Mouse (Mus musculus) liver, embryonic 14.5 days (tissue): ENCODE measurements around the gene Raly. TPM values are rescaled to one million over a fixed set of nuclear protein-coding genes. Genes with fewer than 3 reads are reported as not detected.

Experiments
- ATAC-seq: fragments of 200-750 bp; cut with Nextera tagmentation; 2 replicates; pipeline ENCODE4 v1.8.0; 2017; ENCODE audit warnings: moderate number of reproducible peaks, mild to moderate bottlenecking, moderate library complexity; ENCODE audit not compliant: insufficient read depth
- DNase-seq, 3 experiments: peaks; one replicate each; pipeline ENCODE4 v3.0.0-alpha.2; 2012 to 2013; ENCODE audit warnings: low read depth in 3 of 3, low spot score in 3 of 3
- H3K27ac ChIP-seq: fragments of 300-500 bp; sonication (generic); 2 replicates; pipeline ENCODE4 v1.5.1; 2014; ENCODE audit warnings: moderate library complexity, mild to moderate bottlenecking, control low read depth, inconsistent platforms
- H3K27me3 ChIP-seq: fragments of 300-500 bp; sonication (generic); 2 replicates; pipeline ENCODE4 v1.6.1; 2014; ENCODE audit warnings: mild to moderate bottlenecking, low read length, moderate library complexity; ENCODE audit not compliant: control insufficient read depth, insufficient read depth
- H3K36me3 ChIP-seq: fragments of 300-500 bp; sonication (generic); replicated peaks from 2 replicates; pipeline ENCODE4 v1.6.1; 2014; ENCODE audit warnings: low read depth; ENCODE audit not compliant: control insufficient read depth, insufficient read depth
- H3K4me1 ChIP-seq, 2 experiments: fragments of 200-500 bp in 1 of 2; fragments of 300-500 bp in 1 of 2; sonication (generic) in 1 of 2; replicated peaks; 2 replicates each; pipeline ENCODE4 v1.6.1; 2012 to 2014; ENCODE audit warnings: antibody characterized with exemption in 1 of 2, inconsistent platforms in 1 of 2, low read length in 1 of 2; ENCODE audit not compliant: control insufficient read depth in 2 of 2, insufficient read depth in 2 of 2
- H3K4me2 ChIP-seq: fragments of 300-500 bp; sonication (generic); 2 replicates; pipeline ENCODE4 v1.6.1; 2014; ENCODE audit warnings: low read depth, mild to moderate bottlenecking, control low read depth, moderate library complexity
- H3K4me3 ChIP-seq, 2 experiments: fragments of 200-500 bp in 1 of 2; fragments of 300-500 bp in 1 of 2; sonication (generic) in 1 of 2; 2 replicates each; pipeline ENCODE4 v1.5.1; 2012 to 2014; ENCODE audit warnings: low read depth in 2 of 2, low read length in 2 of 2, mild to moderate bottlenecking in 2 of 2, control low read depth in 1 of 2, inconsistent platforms in 1 of 2, moderate library complexity in 1 of 2; ENCODE audit not compliant: insufficient read depth in 1 of 2
- H3K9ac ChIP-seq: fragments of 300-500 bp; sonication (generic); replicated peaks from 2 replicates; pipeline ENCODE4 v1.6.1; 2014; ENCODE audit warnings: mild to moderate bottlenecking, control low read depth, moderate library complexity
- H3K9me3 ChIP-seq: fragments of 300-500 bp; sonication (generic); 2 replicates; pipeline ENCODE4 v1.6.1; 2016; ENCODE audit warnings: low read length, mixed read lengths; ENCODE audit not compliant: control insufficient read depth
- CTCF ChIP-seq: IDR thresholded peaks from 2 replicates; pipeline ENCODE4 v1.5.1; 2016; ENCODE audit warnings: antibody characterized with exemption, low read depth, control low read depth
- EP300 ChIP-seq: IDR thresholded peaks from 2 replicates; pipeline ENCODE4 v1.6.1; 2016; ENCODE audit warnings: antibody characterized with exemption, low read depth
- WGBS: fragments of 180-500 bp; shearing (Covaris S2); extraction: QIAGEN DNeasy Blood & Tissue Kit; methylation state at CpG from one replicate; pipeline ENCODE4 v1.1.7; 2014; ENCODE audit not compliant: insufficient replicate concordance; 5-methylcytosine and 5-hydroxymethylcytosine counted together
- polyA plus RNA-seq, 2 experiments: library from polyadenylated mRNA; depleted of rRNA in 1 of 2; stranded (reverse) in 1 of 2; unstranded in 1 of 2; fragments of >200 nt; fragmentation: Nextera tagmentation in 1 of 2; extraction: Ambion mirVana in 1 of 2; gene quantifications; 2 replicates each; pipeline versions ENCODE4 v1.2.1 to v1.2.3; 2012 to 2014

Gene Raly
- 204 and 237 TPM in 2 replicates for polyA plus RNA-seq (2012; rRNA removed)
- polyA plus RNA-seq (2014; fragmentation: Nextera tagmentation; extraction: Ambion mirVana): 35.9 and 37.4 TPM in 2 replicates

- Histone ChIP-seq H3K9me3 (no peaks in the 10 kb centered on the region), H3K27me3 (no peaks in the 10 kb centered on the region), H3K4me2 (peak within 1 kb of the TSS; percentile 86), H3K27ac (peak within 1 kb of the TSS; percentile 88), H3K9ac (peak within 1 kb of the TSS; percentile 97), H3K36me3 (peaks cover 26% of the 10 kb centered on the region), H3K4me3 (peak within 1 kb of the TSS; percentile 91 to 100), H3K4me1 (peaks cover 51 to 66% of the 10 kb centered on the region in 2 experiments)
- DNase-seq: peak; percentile 97 to 98 (median 98)
- peak; percentile 91 for ATAC-seq
- TF ChIP-seq CTCF (peak; percentile 43), EP300 (peak; percentile 11; the same call in 1 of the 2 replicates)
- under 1% methylated on average over 88 of the region's 89 CpGs for WGBS
These were observed at the start of gene Raly, which contains the start of gene a for GRCm38 (mm10) chr2:154790656-154791483. Raly (plus strand) TSS chr2:154791096. a (plus strand) TSS chr2:154791402.

DNA sequence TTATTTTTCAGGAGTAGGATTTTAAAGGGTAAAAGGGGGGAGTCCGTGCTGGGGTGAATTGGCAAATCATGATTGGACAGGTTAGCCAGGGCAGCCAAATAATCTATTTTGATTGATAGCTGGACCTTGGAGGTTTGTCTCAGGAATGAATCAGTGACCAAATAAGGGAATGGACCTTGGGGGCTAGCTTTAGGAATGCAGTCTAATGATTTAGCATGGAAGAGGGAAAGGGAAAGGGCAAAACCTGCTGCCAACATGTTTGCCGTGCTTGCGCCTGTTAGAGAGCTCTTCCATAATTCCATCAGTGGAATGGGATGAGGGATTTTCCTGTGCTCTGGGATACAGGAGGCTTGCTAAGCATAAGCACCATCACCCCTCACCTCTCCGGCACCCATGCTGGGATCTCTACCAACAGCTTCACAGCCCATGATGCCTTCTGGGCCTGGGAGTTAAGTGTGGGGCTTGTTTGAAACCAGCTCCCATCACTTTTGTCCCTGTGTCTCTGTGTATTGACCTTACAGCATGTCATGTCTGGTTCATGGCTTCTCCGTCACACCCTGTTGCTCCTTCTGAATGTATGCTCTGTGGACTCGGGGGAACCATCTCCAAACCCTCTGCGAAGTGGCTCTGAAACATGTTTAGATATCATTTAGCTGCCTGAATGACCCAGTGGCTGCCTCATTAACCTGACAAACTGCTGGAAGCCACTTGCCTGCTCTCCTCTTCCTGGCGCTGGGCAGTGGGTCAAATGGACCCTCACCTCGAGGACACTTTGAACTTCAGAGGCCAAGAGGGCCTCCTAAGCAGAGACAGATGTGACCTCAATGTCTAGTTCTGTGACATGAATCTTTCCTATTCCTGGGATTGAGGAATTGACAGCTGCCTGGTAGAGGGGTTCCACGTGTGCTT is 47.7 kb upstream of the Raly start:
- DNase-seq (no peak), ATAC-seq (no peak)
- no peak overlapping the region for H3K4me2 ChIP-seq
- no peaks in the 10 kb centered on the region for H3K27me3 ChIP-seq
- no peaks in the 10 kb centered on the region for H3K36me3 ChIP-seq
- no peak overlapping the region for H3K9ac ChIP-seq
- no peak overlapping the region for H3K4me3 ChIP-seq
- H3K27ac ChIP-seq: no peak overlapping the region
- WGBS: 68% methylated on average over 10 of the region's 10 CpGs
- H3K4me1 ChIP-seq: no peaks in the 10 kb centered on the region
- TF ChIP-seq CTCF (no peak), EP300 (no peak)
- H3K9me3 ChIP-seq: no peaks in the 10 kb centered on the region

DNA sequence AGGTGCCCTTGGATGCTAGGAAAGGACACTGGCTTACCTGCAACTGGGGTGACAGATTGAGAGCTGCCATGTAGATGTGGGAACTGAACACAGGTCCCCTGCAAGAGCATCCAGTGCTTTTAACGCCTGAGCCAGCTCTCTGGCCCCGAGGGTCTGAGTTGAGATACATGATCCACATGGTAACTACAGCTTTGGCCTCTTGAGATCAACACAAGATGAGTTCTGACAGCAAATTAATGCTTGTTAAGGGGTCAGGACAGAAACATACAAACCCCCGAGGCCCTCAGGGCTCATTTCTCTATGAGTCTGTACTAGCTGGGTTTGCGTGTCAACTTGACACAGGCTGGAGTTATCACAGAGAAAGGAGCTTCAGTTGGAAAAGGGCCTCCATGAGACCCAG is 47.0 kb upstream of the Raly start:
- TF ChIP-seq EP300 (no peak), CTCF (no peak)
- Histone ChIP-seq H3K4me2 (no peak overlapping the region), H3K27ac (no peak overlapping the region), H3K4me3 (no peak overlapping the region), H3K9me3 (peaks cover 2% of the 10 kb centered on the region; the same call in 1 of the 2 replicates), H3K27me3 (no peaks in the 10 kb centered on the region), H3K36me3 (no peaks in the 10 kb centered on the region), H3K9ac (no peak overlapping the region), H3K4me1 (no peaks in the 10 kb centered on the region)
- ATAC-seq: no peak
- WGBS: 59% methylated on average over 4 of the region's 4 CpGs
- no peak for DNase-seq

DNA sequence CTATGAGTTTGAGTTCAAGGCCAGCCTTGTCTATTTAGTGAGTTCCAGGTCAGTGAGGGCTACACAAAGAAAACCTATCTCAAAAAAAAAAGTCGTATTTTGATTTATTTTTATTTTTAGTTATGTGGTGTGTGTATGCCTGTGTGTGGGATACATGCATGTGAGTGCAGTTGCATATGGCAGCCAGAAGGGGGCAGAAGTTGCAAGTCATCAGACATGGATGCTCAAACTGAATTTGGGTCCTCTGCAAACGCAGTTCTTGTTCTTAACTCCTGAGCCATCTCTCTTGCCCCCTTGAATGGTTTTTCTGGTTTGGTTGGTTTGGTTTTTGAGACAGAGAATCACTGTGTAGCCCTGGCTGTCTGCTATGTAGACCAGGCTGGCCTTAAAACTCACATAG is 42.5 kb upstream of the Raly start:
- no peaks in the 10 kb centered on the region for H3K27me3 ChIP-seq
- no peaks in the 10 kb centered on the region for H3K36me3 ChIP-seq
- peaks cover 0 to 5% of the 10 kb centered on the region in 2 experiments; a peak in 1 of 4 replicates for H3K4me1 ChIP-seq
- no peak for TF ChIP-seq EP300
- peak; percentile 74 for TF ChIP-seq CTCF
- H3K4me2 ChIP-seq: no peak overlapping the region
- WGBS: 45% methylated on average over 2 of the region's 2 CpGs
- no peak overlapping the region for H3K27ac ChIP-seq
- no peak overlapping the region for H3K4me3 ChIP-seq
- peaks cover 2% of the 10 kb centered on the region; the same call in 1 of the 2 replicates for H3K9me3 ChIP-seq
- no peak overlapping the region for H3K9ac ChIP-seq
- DNase-seq: no peak
- ATAC-seq: no peak
